Mouse (Mus musculus): Measurements from ENCODE around the gene Isyna1. TPM values are rescaled to one million over a fixed set of nuclear protein-coding genes. Genes with fewer than 3 reads are reported as not detected.
A peak's percentile ranks its signal among the peaks of the same experiment; 100 is the strongest.

Isyna1 gene
- total and polyA plus RNA-seq, 3 experiments: 26.7 to 41.6 (median 28.3) TPM

GRCm38 (mm10) chr8:70601271-70601649 is 7.1 kb downstream of the Isyna1 start:
- H3K36me3 ChIP-seq (ENCODE audit: control insufficient read depth, insufficient read depth, low read length): no peaks in the 10 kb centered on the region
- WGBS: 8% methylated on average over 26 of the region's 26 CpGs
- DNase-seq: peak; percentile 71 to 82
- TF ChIP-seq POLR2A (IDR thresholded peaks at IDR 0.05; ENCODE audit: insufficient read depth, low read depth, low read length): no peak
- H3K79me2 ChIP-seq (replicated peaks; ENCODE audit: control insufficient read depth, insufficient read depth, low read length): no peaks in the 10 kb centered on the region
- H3K4me1 ChIP-seq (ENCODE audit: control insufficient read depth, insufficient read depth, low read length): peaks cover 4% of the 10 kb centered on the region
- no peak overlapping the region for H3K4me3 ChIP-seq
- intact Hi-C loops (cut with DNase I): no loop called here
- no peaks in the 10 kb centered on the region for H3K27me3 ChIP-seq (ENCODE audit: control insufficient read depth, insufficient read depth, low read length)
- no peak overlapping the region for H3K27ac ChIP-seq
- no peak overlapping the region for H3K9ac ChIP-seq (ENCODE audit: low read depth, low read length)

GRCm38 (mm10) chr8:70602139-70602811 is 8.1 kb downstream of the Isyna1 start:
- H3K79me2 ChIP-seq (replicated peaks; ENCODE audit: control insufficient read depth, insufficient read depth, low read length): no peaks in the 10 kb centered on the region
- no peak overlapping the region for H3K9ac ChIP-seq (ENCODE audit: low read depth, low read length)
- no peaks in the 10 kb centered on the region for H3K36me3 ChIP-seq (ENCODE audit: control insufficient read depth, insufficient read depth, low read length)
- H3K4me3 ChIP-seq: no peak overlapping the region
- no peak for TF ChIP-seq EP300 (IDR thresholded peaks at IDR 0.05; ENCODE audit: insufficient read depth, low read depth, low read length)
- TF ChIP-seq CTCF (IDR thresholded peaks at IDR 0.05): no peak
- TF ChIP-seq POLR2A (IDR thresholded peaks at IDR 0.05; ENCODE audit: insufficient read depth, low read depth, low read length): no peak
- no peak overlapping the region for H3K27ac ChIP-seq
- H3K27me3 ChIP-seq (ENCODE audit: control insufficient read depth, insufficient read depth, low read length): no peaks in the 10 kb centered on the region
- DNase-seq: peak in 1 of 2 experiments; percentile 16
- H3K4me1 ChIP-seq (ENCODE audit: control insufficient read depth, insufficient read depth, low read length): peaks cover 4% of the 10 kb centered on the region
- 96% methylated on average over 13 of the region's 13 CpGs for WGBS
- intact Hi-C loops (cut with DNase I): no loop called here

GRCm38 (mm10) chr8:70604558-70604957 is 10.4 kb downstream of the Isyna1 start:
- peak in 1 of 2 experiments; percentile 20 for DNase-seq
- intact Hi-C loops (cut with DNase I): no loop called here

GRCm38 (mm10) chr8:70605871-70606779 is 12.0 kb downstream of the Isyna1 start:
- Histone ChIP-seq H3K4me1 (ENCODE audit: control insufficient read depth, insufficient read depth, low read length) (peaks cover 8% of the 10 kb centered on the region), H3K27ac (no peak overlapping the region), H3K36me3 (ENCODE audit: control insufficient read depth, insufficient read depth, low read length) (no peaks in the 10 kb centered on the region), H3K9ac (ENCODE audit: low read depth, low read length) (no peak overlapping the region), H3K79me2 (replicated peaks; ENCODE audit: control insufficient read depth, insufficient read depth, low read length) (no peaks in the 10 kb centered on the region), H3K27me3 (ENCODE audit: control insufficient read depth, insufficient read depth, low read length) (no peaks in the 10 kb centered on the region), H3K4me3 (no peak overlapping the region)
- peak in 1 of 2 experiments; percentile 17 for DNase-seq
- intact Hi-C loops (cut with DNase I): no loop called here
- WGBS: 82% methylated on average over 9 of the region's 9 CpGs
- no peak for TF ChIP-seq POLR2A (IDR thresholded peaks at IDR 0.05; ENCODE audit: insufficient read depth, low read depth, low read length)
- no peak for TF ChIP-seq EP300 (IDR thresholded peaks at IDR 0.05; ENCODE audit: insufficient read depth, low read depth, low read length)
- TF ChIP-seq CTCF (IDR thresholded peaks at IDR 0.05): no peak

More at GRCm38 (mm10) chr8:70604558-70604957, 10.4 kb downstream of the Isyna1 start:
- Histone ChIP-seq H3K79me2 (replicated peaks; ENCODE audit: control insufficient read depth, insufficient read depth, low read length) (no peaks in the 10 kb centered on the region), H3K27ac (no peak overlapping the region), H3K36me3 (ENCODE audit: control insufficient read depth, insufficient read depth, low read length) (no peaks in the 10 kb centered on the region), H3K4me1 (ENCODE audit: control insufficient read depth, insufficient read depth, low read length) (peaks cover 11% of the 10 kb centered on the region), H3K9ac (ENCODE audit: low read depth, low read length) (no peak overlapping the region), H3K27me3 (ENCODE audit: control insufficient read depth, insufficient read depth, low read length) (no peaks in the 10 kb centered on the region), H3K4me3 (no peak overlapping the region)
- WGBS: 83% methylated on average over 7 of the region's 7 CpGs
- no peak for TF ChIP-seq POLR2A (IDR thresholded peaks at IDR 0.05; ENCODE audit: insufficient read depth, low read depth, low read length)
- no peak for TF ChIP-seq CTCF (IDR thresholded peaks at IDR 0.05)
- TF ChIP-seq EP300 (IDR thresholded peaks at IDR 0.05; ENCODE audit: insufficient read depth, low read depth, low read length): no peak

GRCm38 (mm10) chr8:70606780-70607602 is 12.8 kb downstream of the Isyna1 start:
- TF ChIP-seq EP300 (IDR thresholded peaks at IDR 0.05; ENCODE audit: insufficient read depth, low read depth, low read length) (no peak), POLR2A (IDR thresholded peaks at IDR 0.05; ENCODE audit: insufficient read depth, low read depth, low read length) (no peak), CTCF (IDR thresholded peaks at IDR 0.05) (no peak)
- intact Hi-C loops (cut with DNase I): no loop called here
- H3K4me3 ChIP-seq: peak overlapping the region; percentile 98
- H3K27ac ChIP-seq: peak overlapping the region; percentile 93; the same call in 1 of the 2 replicates
- peak in 1 of 2 experiments; percentile 50 for DNase-seq
- peaks cover 8% of the 10 kb centered on the region for H3K4me1 ChIP-seq (ENCODE audit: control insufficient read depth, insufficient read depth, low read length)
- no peaks in the 10 kb centered on the region for H3K27me3 ChIP-seq (ENCODE audit: control insufficient read depth, insufficient read depth, low read length)
- H3K9ac ChIP-seq (ENCODE audit: low read depth, low read length): peak overlapping the region; percentile 95
- H3K79me2 ChIP-seq (replicated peaks; ENCODE audit: control insufficient read depth, insufficient read depth, low read length): no peaks in the 10 kb centered on the region
- no peaks in the 10 kb centered on the region for H3K36me3 ChIP-seq (ENCODE audit: control insufficient read depth, insufficient read depth, low read length)
- WGBS: 65% methylated on average over 18 of the region's 18 CpGs
